Mouse (Mus musculus): ENCODE results near the gene Gm49601.

Gm49601 gene

DNA sequence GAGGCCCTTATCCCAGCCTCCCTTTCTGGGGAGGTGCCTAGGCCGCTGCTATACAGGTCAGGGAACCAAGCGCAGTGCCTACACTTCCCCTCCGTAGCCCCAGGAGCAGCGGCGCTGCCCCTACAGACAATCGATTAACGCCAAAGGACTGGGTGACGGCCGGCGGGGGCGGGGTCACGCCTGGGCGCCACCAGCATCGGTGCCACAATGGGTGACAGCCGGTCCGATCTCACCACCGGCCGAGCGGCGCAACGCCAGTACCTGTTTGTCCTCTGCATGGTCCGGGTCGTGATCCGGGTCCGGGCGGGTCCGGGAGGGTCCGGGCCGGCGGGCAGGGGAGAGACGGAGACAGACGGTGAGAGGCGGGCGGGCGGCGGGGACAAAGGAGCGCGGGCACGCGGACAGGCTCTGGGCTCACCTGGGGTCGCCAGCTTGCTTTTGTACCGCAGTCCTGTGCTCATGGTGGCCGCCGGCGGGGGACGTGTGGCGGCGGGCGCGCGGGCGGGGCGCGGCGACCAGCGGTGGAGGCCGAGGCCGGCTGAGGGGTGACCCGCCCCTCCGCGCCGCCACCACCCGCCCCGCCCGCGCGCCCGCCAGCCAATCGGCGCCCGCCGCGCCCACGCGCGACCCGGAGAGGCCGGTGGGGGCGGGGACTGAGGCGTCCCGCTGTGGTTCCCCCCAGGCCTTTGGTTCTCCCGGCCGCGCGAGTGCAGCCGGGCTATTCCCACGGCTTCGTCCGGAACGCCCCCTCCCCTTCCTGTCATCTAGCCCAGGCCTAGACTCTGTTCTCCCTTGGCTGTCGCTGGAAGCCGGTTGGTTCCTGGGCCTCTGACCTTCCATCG, 3.4 kb upstream of the Gm49601 start, which contains the start of gene Sept5:
TSS of gene Sept5 (minus strand) at position 565 of the 842 bp plus-strand sequence.
- DNase-seq (ENCODE audit: low spot score in 2 of 2) = peak in 1 of 2 experiments; percentile 70

DNA sequence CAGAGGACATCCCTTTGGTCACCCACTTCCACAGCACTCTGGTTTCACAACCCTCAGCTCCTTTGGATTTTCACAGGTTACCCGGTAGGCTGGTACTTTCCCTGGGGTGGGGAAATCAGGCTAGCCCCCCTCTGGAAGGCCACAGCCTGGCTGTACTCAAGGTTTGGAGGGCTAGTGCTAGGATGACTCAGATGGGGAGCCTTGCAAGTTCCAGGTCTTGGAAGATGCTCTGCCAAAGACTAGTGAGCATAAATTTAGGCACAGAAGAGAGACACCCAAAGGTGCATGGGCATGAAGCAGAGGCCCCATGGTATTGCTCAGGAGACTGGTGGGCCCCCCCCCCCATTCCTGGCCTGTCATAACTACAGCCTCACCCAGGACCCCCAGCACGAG, 2.7 kb upstream of the Gm49601 start:
- no peak for DNase-seq (ENCODE audit: low spot score in 2 of 2)

GRCm38 (mm10) chr16:18628206-18628947, 2.1 kb upstream of the Gm49601 start:
- DNase-seq (ENCODE audit: low spot score in 2 of 2) = no peak

DNA sequence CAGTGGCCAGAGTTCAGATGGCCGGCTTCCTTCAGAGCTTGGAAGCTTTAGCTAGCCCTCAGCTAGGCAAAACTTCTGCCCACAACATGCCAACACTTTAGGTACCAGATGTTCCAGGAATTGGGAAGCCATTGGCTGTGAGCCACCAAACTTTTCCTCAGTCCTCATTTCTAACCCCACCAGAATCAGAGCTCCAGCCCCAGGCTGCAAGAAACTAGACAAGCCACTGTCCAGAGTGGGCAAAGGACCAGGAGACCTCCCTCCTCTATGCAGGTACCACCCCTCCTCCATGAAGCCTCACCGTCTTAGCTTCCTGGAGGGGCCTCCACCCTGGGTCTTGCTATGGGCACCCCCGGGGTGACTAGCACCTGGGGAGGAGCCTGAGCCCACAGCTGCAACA, 936 bp upstream of the Gm49601 start:
- DNase-seq (ENCODE audit: low spot score in 2 of 2) = no peak

DNA sequence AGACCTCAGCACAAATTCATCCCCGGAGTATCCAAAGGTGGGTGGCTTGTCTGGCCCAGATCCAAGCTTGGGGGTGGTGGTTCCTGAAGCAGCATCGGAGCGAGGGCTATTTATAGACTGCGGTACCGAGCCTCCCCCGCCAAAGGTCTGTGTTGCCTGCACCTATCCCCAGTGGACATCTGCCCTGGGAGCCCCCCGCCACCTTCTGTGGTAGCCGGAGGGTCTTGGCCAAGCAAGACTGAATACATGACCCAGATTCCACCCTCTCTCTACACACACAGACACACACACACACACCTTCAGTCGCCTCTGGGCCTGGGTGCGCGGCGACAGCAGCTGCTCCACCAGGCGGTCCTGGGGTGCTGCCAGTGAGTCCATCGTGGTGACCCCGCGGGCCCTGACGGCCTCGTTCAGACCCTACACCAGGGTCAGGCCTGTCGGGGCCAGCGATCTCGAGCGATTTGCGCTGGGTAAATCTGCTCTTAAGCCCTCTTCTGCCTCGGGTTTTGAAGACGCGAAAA, 376 bp downstream of the Gm49601 start:
- DNase-seq (ENCODE audit: low spot score in 2 of 2) = no peak

DNA sequence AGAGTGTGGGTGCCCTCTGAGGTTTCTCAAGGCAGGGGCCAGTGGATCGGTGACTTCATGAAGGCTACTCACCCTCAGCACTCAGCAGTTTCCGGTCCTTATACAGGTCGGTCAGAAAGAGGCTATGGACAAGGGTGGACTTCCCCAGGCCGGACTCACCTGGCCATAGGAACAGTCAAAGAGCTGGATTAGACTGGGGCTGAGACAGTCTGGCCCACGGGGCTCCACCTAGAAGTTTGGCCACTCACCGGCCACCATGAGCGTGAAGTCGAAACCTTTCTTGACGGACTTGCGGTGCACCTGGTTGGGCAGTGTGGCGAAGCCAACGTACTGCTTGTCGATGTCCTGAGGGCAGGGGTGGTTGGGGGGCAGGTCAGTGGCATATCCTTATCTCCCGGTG, 1.1 kb downstream of the Gm49601 start:
- no peak for DNase-seq (ENCODE audit: low spot score in 2 of 2)

DNA sequence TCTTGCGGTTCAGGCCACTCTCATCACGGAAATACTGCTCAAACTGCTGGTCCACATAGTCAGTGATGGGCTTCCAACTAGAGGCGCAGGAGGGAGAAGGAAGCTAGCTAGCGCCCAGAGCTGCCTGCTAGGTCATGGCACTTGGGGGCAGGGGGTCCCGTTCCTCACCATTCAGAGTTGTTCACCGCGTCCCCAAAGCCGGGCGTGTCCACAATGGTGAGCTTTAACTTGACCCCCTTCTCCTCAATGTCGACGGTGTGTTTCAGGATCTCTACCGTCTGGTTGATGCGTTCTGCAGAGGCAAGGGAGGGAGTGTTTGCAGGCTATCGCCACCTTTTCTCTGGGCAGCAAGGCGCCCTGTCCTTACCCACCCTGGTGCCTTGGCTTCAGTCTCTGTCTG, 1.6 kb downstream of the Gm49601 start:
- no peak for DNase-seq (ENCODE audit: low spot score in 2 of 2)

DNA sequence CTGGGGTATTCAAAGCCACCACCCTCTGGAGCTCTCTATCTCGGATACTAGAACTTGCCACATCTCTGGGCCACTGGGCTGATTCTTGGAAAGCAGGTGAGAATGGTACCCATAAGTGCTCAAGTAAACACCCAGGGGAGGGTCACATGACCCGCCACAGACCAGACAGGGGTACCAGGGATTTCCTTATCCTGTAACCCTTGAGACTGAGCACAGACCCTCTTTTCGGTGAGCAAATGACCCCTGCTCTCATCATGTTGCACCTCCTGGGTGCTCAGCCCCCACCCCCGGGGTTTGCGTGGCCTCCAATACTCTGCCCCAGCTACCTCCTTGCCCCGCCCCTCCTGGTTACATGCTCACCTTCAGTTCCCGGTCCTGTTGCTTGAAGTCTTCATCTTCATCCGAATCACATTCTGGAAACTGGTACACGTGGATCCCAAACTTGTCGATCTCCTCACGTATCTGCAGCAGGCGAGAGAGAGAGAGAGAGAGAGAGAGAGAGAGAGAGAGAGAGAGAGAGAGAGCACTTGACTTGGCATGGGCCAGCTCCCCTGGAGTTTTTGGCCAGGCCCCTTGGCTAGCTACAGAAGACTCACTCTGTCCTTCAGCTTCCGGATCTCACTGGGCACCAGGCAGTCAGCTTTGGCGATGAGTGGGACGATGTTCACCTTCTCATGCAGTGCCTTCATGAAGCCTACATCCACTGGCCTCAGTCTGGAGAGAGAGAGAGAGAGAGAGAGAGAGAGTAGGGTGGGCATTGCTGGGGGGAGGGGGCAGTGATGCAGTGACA, 2.3 kb downstream of the Gm49601 start:
- no peak for DNase-seq (ENCODE audit: low spot score in 2 of 2)

- DNase-seq (ENCODE audit: low spot score in 2 of 2) = no peak
Observed at GRCm38 (mm10) chr16:18622916-18623750, 3.1 kb downstream of the Gm49601 start.

DNA sequence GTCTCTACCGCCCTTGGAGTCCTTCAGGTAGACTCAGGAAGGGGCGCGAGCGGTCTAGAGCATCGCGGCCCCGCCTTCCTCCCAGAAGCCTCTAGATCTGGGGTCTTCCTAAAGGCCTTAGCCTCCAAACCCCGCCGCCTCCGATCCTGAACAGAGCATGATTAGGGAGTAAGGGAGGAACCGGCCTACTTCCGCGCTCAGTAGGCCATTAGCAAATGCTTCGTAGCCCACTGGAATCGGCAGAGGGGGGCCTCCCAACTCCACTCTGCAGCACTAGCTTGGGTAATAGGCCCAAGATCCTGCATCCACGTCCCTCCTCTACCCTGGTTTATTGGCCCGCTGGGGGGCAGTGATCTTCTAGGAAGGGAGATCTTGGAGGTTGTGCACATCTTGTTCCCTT, 4.2 kb downstream of the Gm49601 start, which contains the start of gene Gp1bb:
TSS of gene Gp1bb (minus strand) at position 385 of the 400 bp plus-strand sequence.
- no peak for DNase-seq (ENCODE audit: low spot score in 2 of 2)

DNA sequence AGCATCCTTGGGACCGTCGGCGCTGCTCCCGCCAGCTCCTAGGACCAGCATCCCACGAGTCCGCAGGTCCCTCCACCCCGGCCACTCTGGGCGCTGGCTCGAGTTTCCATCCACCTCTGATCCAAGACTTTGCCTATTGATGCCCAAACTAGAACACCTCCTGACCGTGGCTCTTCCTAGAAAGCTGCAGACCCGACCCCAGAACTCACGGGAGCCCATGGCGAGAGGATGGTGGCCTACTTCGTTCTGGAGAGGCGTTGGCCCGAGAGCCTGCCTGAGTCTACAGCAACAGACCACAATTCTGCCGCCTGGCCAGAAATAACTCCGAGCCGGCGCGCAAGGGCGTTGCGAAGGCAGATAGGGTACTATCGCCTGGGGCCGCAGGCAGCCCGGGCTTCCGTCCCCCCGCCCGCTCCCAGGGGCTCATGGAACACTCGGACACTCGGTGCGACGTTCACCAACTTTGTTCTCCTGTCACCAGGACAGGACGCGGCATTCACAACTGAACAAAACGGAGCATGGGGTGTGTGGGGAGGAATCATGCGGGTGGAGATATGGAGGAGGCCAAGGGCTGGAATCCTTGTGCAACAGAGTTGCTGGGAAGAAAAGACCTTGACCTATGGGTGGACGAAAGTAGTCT, 4.7 kb downstream of the Gm49601 start:
- DNase-seq (ENCODE audit: low spot score in 2 of 2) = no peak

GRCm38 (mm10) chr16:18620601-18621361, 5.4 kb downstream of the Gm49601 start:
- no peak for DNase-seq (ENCODE audit: low spot score in 2 of 2)

DNA sequence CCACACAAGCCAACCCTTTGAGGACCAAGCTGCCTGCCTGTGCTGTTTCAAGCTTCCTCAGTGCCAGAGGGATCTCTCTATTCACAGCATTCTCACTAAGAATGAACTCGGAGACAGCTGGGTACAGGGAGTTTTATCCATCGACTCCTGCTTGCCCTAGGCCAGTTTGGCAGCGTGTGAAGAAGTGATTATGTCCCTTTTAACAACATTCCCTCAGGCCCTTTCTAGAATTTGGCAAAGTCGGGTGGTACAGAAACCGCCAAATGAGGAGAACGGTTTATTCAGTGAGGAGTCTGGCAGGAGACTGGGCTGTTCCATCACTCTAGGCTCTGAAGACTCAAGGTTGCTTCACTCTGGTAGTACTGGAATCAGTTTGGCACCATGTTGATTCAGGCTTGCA, 6.0 kb downstream of the Gm49601 start:
- no peak for DNase-seq (ENCODE audit: low spot score in 2 of 2)

GRCm38 (mm10) chr16:18619110-18619509, 7.1 kb downstream of the Gm49601 start:
- no peak for DNase-seq (ENCODE audit: low spot score in 2 of 2)

DNA sequence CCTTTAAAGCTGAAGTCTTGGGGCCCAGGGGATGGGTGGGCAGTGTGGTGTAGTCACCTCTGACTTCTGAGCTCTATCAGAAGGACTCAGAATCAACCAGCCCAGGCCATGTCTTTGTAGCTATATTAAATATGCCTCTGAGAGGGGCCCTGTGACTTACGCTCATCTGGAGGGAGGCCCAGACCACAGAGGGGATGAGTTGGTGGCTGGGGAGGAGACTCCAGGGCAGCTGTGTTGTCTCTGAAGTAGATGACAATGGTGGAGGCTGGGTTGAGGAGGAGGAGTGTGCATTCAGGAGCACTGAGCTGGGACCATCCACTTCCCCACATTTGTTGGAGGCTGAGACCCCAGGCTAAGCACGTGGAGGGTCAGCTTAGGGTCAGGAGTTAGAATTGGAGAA, 7.9 kb downstream of the Gm49601 start:
- DNase-seq (ENCODE audit: low spot score in 2 of 2) = no peak

DNA sequence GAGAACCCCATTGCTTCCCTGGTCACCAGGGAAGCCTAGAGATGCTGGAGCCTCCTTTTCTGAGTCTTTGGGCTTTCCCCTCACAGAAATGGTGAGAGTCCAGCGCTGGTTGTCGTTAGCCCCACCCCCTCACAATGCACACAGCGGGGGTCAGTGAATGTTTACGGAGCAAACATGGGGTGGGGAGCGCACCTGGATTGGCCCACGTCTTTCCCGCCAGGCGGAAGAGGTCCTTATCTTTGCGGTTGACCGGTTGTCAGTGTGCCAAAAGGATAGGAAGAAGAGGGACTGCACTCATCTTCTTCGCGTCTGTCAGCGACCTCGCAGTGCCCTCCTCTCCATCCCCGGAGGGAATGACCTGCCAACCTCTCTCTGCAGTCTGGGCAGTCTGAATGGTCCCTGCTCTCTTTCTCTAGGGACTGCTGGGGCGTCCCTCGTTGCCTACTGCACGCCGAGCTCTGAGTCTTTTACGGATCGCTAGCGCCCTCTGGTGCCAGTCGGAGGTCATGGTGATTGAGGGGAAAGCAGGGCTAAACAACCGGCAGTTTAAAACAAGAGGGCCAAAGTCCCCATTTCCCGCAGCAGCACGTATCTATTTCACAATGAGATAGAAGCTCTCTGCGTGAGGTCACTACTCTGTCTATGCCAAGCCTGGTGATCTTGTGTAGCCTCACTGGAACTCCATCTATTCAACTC, 8.7 kb downstream of the Gm49601 start:
- DNase-seq (ENCODE audit: low spot score in 2 of 2) = peak; percentile 74 to 87

DNA sequence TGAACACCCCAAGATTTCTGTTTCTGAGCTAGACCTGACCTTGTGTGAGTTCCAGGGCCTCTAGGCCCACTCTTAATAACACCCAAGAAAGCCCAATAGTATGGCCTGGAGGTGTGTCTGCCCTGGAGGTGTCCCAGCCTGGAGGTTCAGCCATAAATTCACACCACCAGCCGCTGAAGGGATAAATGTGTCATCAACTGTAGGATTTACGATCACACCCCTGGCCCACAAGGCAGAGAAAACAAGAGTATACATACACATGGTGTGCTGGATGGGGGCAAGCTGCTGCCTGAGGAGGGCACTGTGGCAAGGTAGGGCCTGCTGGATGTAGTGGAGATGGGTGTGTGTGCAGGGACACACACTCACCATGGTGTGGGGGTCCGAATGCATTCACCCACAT, 12.9 kb downstream of the Gm49601 start:
- no peak for DNase-seq (ENCODE audit: low spot score in 2 of 2)

- DNase-seq (ENCODE audit: low spot score in 2 of 2) = no peak
Observed at GRCm38 (mm10) chr16:18611752-18612151, 14.5 kb downstream of the Gm49601 start.

DNA sequence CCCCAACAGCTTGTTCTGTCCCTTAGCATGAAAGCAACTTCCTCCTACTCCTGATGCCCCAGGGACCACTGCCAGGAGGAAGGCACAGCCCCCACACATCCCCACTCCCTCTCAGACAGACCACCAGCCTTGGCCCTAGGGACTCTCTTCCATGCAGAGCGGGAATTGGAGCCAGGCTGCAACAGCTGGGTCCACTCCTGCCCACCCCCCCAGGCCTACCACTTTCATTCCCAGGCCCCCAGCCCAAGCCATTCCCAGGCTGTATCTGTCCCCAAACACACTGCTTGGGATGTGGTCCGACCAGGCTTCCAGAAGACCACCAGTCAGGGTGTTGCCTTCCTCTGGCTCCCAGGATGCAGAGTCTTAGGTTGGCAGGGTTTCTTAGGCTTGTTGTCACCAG, 17.1 kb downstream of the Gm49601 start:
- no peak for DNase-seq (ENCODE audit: low spot score in 2 of 2)
